24 mouse cellular contexts compared by ENCODE assay signal in the genomic region with DNA sequence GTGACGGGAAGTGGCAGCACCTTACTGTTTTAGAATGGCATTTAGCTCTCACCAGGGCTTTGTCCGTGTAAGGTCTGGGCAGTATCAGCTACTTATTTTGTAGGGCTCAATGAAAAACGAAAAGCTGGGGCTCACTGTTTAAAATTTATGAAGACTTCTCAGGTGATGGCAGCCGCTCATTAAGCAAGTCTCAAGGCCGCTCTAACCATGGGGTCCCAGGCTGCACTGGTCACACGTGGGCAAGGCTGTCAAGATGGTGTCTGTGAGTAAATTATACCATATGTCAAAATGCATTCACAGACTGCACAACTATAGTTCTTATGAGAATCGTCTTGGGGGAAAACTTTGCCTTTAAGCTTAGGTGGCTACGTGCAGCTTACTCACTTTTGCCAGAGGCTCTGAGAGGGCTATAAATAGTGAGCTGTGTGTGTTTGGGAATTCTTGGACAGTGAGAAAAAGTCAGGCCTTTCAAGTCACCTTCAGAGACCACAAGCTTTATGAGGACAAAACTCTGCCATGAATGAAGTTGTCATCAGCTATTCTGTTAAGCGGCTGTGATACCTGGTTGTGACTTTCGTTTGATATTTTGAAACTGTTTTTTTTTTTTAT. TPM values are rescaled to one million over a fixed set of nuclear protein-coding genes. Genes with fewer than 3 reads are reported as not detected.
A peak's percentile ranks its signal among the peaks of the same experiment; 100 is the strongest.
DNase-seq lines count a peak whose midpoint lies in the region; ATAC-seq and TF ChIP-seq lines count a peak whose summit lies in the region.
"Had no signal": no experiment of that assay in that cellular context is flagged by ENCODE, and none has a peak within 500 bp of the region (broad histone marks: within the 10 kb centered on the region; RNA-seq: fewer than 3 reads in every experiment).

No protein-coding gene starts in this region.

- no peaks in the 10 kb centered on the region for H3K27me3 ChIP-seq in heart, embryonic 15.5 days
- no peaks in the 10 kb centered on the region for H3K27me3 ChIP-seq in midbrain, embryonic 14.5 days (ENCODE audit: control insufficient read depth, insufficient read depth, low read length)
- H3K27me3 ChIP-seq in midbrain, postnatal 0 days (ENCODE audit: insufficient read depth, low read length) = no peaks in the 10 kb centered on the region
- peaks cover 40% of the 10 kb centered on the region for H3K27me3 ChIP-seq in limb, embryonic 13.5 days

- no peak overlapping the region for H3K4me2 ChIP-seq in heart, embryonic 15.5 days
- no peak overlapping the region for H3K4me2 ChIP-seq in midbrain, embryonic 14.5 days (ENCODE audit: low read length)
- no peak overlapping the region for H3K4me2 ChIP-seq in midbrain, postnatal 0 days (ENCODE audit: low read depth, low read length, poor library complexity, severe bottlenecking)
- H3K4me2 ChIP-seq in limb, embryonic 13.5 days (replicated peaks) = no peak overlapping the region
- H3K4me2 ChIP-seq: embryonic facial prominence, embryonic 15.5 days; forebrain, embryonic 12.5 days; liver, embryonic 12.5 days; midbrain, embryonic 12.5 days had no signal

- intact Hi-C loops in heart, postnatal 14 days (cut with DNase I) = loop anchor here (10.0 kb wide), 1 partner anchor 215 kb away; a partner anchor contains a TSS

- H3K4me1 ChIP-seq in heart, embryonic 15.5 days (replicated peaks) = peaks cover 10% of the 10 kb centered on the region
- H3K4me1 ChIP-seq in midbrain, embryonic 14.5 days (ENCODE audit: control insufficient read depth, insufficient read depth, low read length) = peaks cover 3% of the 10 kb centered on the region; the same call in 1 of the 2 replicates
- no peaks in the 10 kb centered on the region for H3K4me1 ChIP-seq in midbrain, postnatal 0 days (ENCODE audit: insufficient read depth, low read length)
- H3K4me1 ChIP-seq in limb, embryonic 13.5 days = peaks cover 22% of the 10 kb centered on the region
- H3K4me1 ChIP-seq: embryonic facial prominence, embryonic 10.5 days; embryonic facial prominence, embryonic 15.5 days; liver, embryonic 12.5 days had no signal

- DNase-seq in heart, adult 11 months = peak; percentile 70
- DNase-seq in heart, postnatal 14 days = no peak
- DNase-seq in heart, adult 18-20 months = no peak
- DNase-seq in midbrain, embryonic 14.5 days = peak; percentile 14
- no peak for DNase-seq in midbrain, postnatal 0 days (ENCODE audit: low spot score)
- no peak for DNase-seq in frontal cortex, postnatal 14 days (ENCODE audit: low spot score in 2 of 2)
- DNase-seq: adrenal gland, postnatal 10 days; cerebellum, adult 11-12 months; cerebellum, adult 9-11 months; kidney, adult 8-10 months; kidney, postnatal 10 days; layer of hippocampus, adult 9-11 months; liver, postnatal 0 days; lung, postnatal 36 days; thymus, postnatal 4 days had no signal

- 54% methylated on average over 10 of the region's 10 CpGs for WGBS in heart, embryonic 15.5 days
- 48% methylated on average over 10 of the region's 10 CpGs for WGBS in midbrain, embryonic 14.5 days
- WGBS in midbrain, postnatal 0 days = 52% methylated on average over 10 of the region's 10 CpGs
- WGBS in limb, embryonic 13.5 days = 19% methylated on average over 10 of the region's 10 CpGs

- H3K27ac ChIP-seq in heart, embryonic 15.5 days = peak overlapping the region; percentile 36; the same call in 1 of the 2 replicates
- H3K27ac ChIP-seq in midbrain, embryonic 14.5 days (replicated peaks; ENCODE audit: low read depth, low read length) = no peak overlapping the region
- no peak overlapping the region for H3K27ac ChIP-seq in midbrain, postnatal 0 days (ENCODE audit: low read depth, low read length)
- no peak overlapping the region for H3K27ac ChIP-seq in limb, embryonic 13.5 days
- H3K27ac ChIP-seq: embryonic facial prominence, embryonic 10.5 days; embryonic facial prominence, embryonic 15.5 days; forebrain, embryonic 12.5 days; hindbrain, postnatal 0 days; liver, embryonic 12.5 days; midbrain, embryonic 12.5 days had no signal

- no peak for TF ChIP-seq CTCF in midbrain, postnatal 0 days (IDR thresholded peaks at IDR 0.05)

- H3K4me3 ChIP-seq in heart, embryonic 15.5 days = no peak overlapping the region
- no peak overlapping the region for H3K4me3 ChIP-seq in midbrain, embryonic 14.5 days (replicated peaks; ENCODE audit: low read depth, low read length)
- H3K4me3 ChIP-seq in midbrain, postnatal 0 days (ENCODE audit: low read depth, low read length) = no peak overlapping the region
- no peak overlapping the region for H3K4me3 ChIP-seq in limb, embryonic 13.5 days
- H3K4me3 ChIP-seq: embryonic facial prominence, embryonic 10.5 days; embryonic facial prominence, embryonic 15.5 days; forebrain, embryonic 12.5 days; liver, embryonic 12.5 days; midbrain, embryonic 12.5 days had no signal

- H3K9me3 ChIP-seq in heart, embryonic 15.5 days (replicated peaks) = no peaks in the 10 kb centered on the region
- H3K9me3 ChIP-seq in midbrain, embryonic 14.5 days (ENCODE audit: control insufficient read depth, low read length) = no peaks in the 10 kb centered on the region
- no peaks in the 10 kb centered on the region for H3K9me3 ChIP-seq in midbrain, postnatal 0 days (ENCODE audit: low read length)
- no peaks in the 10 kb centered on the region for H3K9me3 ChIP-seq in limb, embryonic 13.5 days
- H3K9me3 ChIP-seq: embryonic facial prominence, embryonic 10.5 days; embryonic facial prominence, embryonic 15.5 days; forebrain, embryonic 12.5 days; liver, embryonic 12.5 days; midbrain, embryonic 12.5 days had no signal

- no peak overlapping the region for H3K9ac ChIP-seq in heart, embryonic 15.5 days
- no peak overlapping the region for H3K9ac ChIP-seq in midbrain, embryonic 14.5 days (replicated peaks; ENCODE audit: low read length)
- no peak overlapping the region for H3K9ac ChIP-seq in midbrain, postnatal 0 days (replicated peaks; ENCODE audit: low read length, poor library complexity, severe bottlenecking)
- H3K9ac ChIP-seq in limb, embryonic 13.5 days = no peak overlapping the region
- H3K9ac ChIP-seq: embryonic facial prominence, embryonic 15.5 days; forebrain, embryonic 12.5 days; liver, embryonic 12.5 days; liver, postnatal 0 days; midbrain, embryonic 12.5 days had no signal

- H3K36me3 ChIP-seq in heart, embryonic 15.5 days = no peaks in the 10 kb centered on the region
- no peaks in the 10 kb centered on the region for H3K36me3 ChIP-seq in midbrain, embryonic 14.5 days (ENCODE audit: control insufficient read depth, insufficient read depth, low read length)
- H3K36me3 ChIP-seq in midbrain, postnatal 0 days (ENCODE audit: insufficient read depth, low read length) = no peaks in the 10 kb centered on the region
- H3K36me3 ChIP-seq in limb, embryonic 13.5 days = no peaks in the 10 kb centered on the region
- H3K36me3 ChIP-seq: embryonic facial prominence, embryonic 10.5 days; embryonic facial prominence, embryonic 15.5 days; forebrain, embryonic 12.5 days; liver, embryonic 12.5 days; midbrain, embryonic 12.5 days had no signal

- ATAC-seq in heart, embryonic 15.5 days (replicated peaks; ENCODE audit: insufficient number of reproducible peaks, insufficient read depth, low FRiP score, low read depth) = no peak
- ATAC-seq in midbrain, embryonic 14.5 days (ENCODE audit: low FRiP score, low TSS enrichment) = no peak
- ATAC-seq in midbrain, postnatal 0 days (ENCODE audit: low FRiP score) = no peak
- ATAC-seq in limb, embryonic 13.5 days (ENCODE audit: low FRiP score, low read depth) = peak; percentile 43; the same call in 1 of the 2 replicates
- ATAC-seq: hindbrain, postnatal 0 days; intestine, embryonic 16.5 days; liver, embryonic 12.5 days; liver, postnatal 0 days had no signal

RNA-seq across cellular contexts. Expression of a gene that starts 13.7 kb away (rescaled TPM):
- total RNA-seq in heart, postnatal 14 days (2021) = 1 to 10 TPM; 9.6 to 9.9 TPM
- polyA plus RNA-seq in heart, embryonic 15.5 days (2015; fragmentation: Nextera tagmentation; extraction: Ambion mirVana) = 1.6 and 2.2 TPM in 2 replicates
- total RNA-seq in heart, adult 18-20 months (2021) = 10 to 100 TPM in 1 of 2 experiments, 1 to 10 TPM in 1; 8.3 to 10.5 TPM
- 1.1 and 2.1 TPM in 2 replicates for polyA plus RNA-seq in midbrain, embryonic 14.5 days (2014; fragmentation: Nextera tagmentation; extraction: Ambion mirVana)
- 3.5 and 3.6 TPM in 2 replicates for total RNA-seq in midbrain, postnatal 0 days (2014; rRNA removed)
- 2.2 and 2.4 TPM in 2 replicates for polyA plus RNA-seq in midbrain, postnatal 0 days (2015; fragmentation: Nextera tagmentation; extraction: Ambion mirVana)
- 1.3 and 1.4 TPM in 2 replicates for polyA plus RNA-seq in limb, embryonic 13.5 days (2015; fragmentation: Nextera tagmentation; extraction: Ambion mirVana)

Comparison
In these comparisons a context has a peak if more than half of its experiments do, and no peak if none do; other contexts are left out.
1. DNase-seq: peak in heart, adult 11 months (single experiment) and midbrain, embryonic 14.5 days (single experiment); none in heart, postnatal 14 days (0 of 2), heart, adult 18-20 months (0 of 2), midbrain, postnatal 0 days (single experiment) and frontal cortex, postnatal 14 days (0 of 2).